Mouse (Mus musculus) myocyte (in vitro differentiated cells): ENCODE measurements around the gene Sec31b. TPM values are rescaled to one million over a fixed set of nuclear protein-coding genes. Genes with fewer than 3 reads are reported as not detected.
A peak's percentile ranks its signal among the peaks of the same experiment; 100 is the strongest.

Experiments used
- H3K27me3 ChIP-seq: one replicate; pipeline ENCODE4 v1.6.1; 2011; ENCODE audit not compliant: control insufficient read depth, insufficient read depth, insufficient read length
- H3K36me3 ChIP-seq: one replicate; pipeline ENCODE4 v1.6.1; 2011; ENCODE audit not compliant: control insufficient read depth, insufficient read depth
- H3K4me2 ChIP-seq: one replicate; pipeline ENCODE4 v1.6.1; 2011; ENCODE audit warnings: low read depth, control low read depth
- H3K4me3 ChIP-seq: one replicate; pipeline ENCODE4 v1.5.1; 2011; ENCODE audit warnings: mild to moderate bottlenecking, control low read depth, moderate library complexity
- H3K79me2 ChIP-seq: one replicate; pipeline ENCODE4 v1.6.1; 2011; ENCODE audit not compliant: control insufficient read depth, insufficient read depth
- H3ac ChIP-seq: one replicate; pipeline ENCODE4 v1.6.1; 2011; ENCODE audit not compliant: control insufficient read depth, insufficient read length
- CEBPB ChIP-seq: IDR thresholded peaks from 2 replicates; pipeline ENCODE4 v1.6.1; 2011; ENCODE audit warnings: mild to moderate bottlenecking, moderate library complexity; ENCODE audit not compliant: poor library complexity, insufficient read depth, severe bottlenecking
- E2F4 ChIP-seq: IDR thresholded peaks from one replicate; pipeline ENCODE4 v1.6.1; 2011; ENCODE audit warnings: mild to moderate bottlenecking, control low read depth, moderate library complexity; ENCODE audit not compliant: insufficient read depth
- MAX ChIP-seq: IDR thresholded peaks from one replicate; pipeline ENCODE4 v1.6.1; 2011; ENCODE audit warnings: low read depth, mild to moderate bottlenecking, control low read depth
- MYOD1 ChIP-seq, 3 experiments: IDR thresholded peaks; one replicate each; pipeline ENCODE4 v1.6.1; 2011; ENCODE audit warnings: control low read depth in 2 of 3, low read depth in 2 of 3, mild to moderate bottlenecking in 2 of 3, moderate library complexity in 1 of 3; ENCODE audit not compliant: insufficient read length in 2 of 3, control insufficient read depth in 1 of 3
- MYOG ChIP-seq, 3 experiments: IDR thresholded peaks; one replicate each; pipeline ENCODE4 v1.6.1; 2011; ENCODE audit warnings: control low read depth in 2 of 3, low read depth in 2 of 3, mild to moderate bottlenecking in 2 of 3; ENCODE audit not compliant: insufficient read length in 2 of 3, control insufficient read depth in 1 of 3, insufficient read depth in 1 of 3
- POLR2A ChIP-seq: IDR thresholded peaks from one replicate; pipeline ENCODE4 v1.6.1; 2011; ENCODE audit warnings: low read depth, mild to moderate bottlenecking, control low read depth, moderate library complexity; ENCODE audit not compliant: insufficient read length
- POLR2AphosphoS2 ChIP-seq: IDR thresholded peaks from one replicate; pipeline ENCODE4 v1.6.1; 2011; ENCODE audit warnings: low read depth, control low read depth; ENCODE audit not compliant: insufficient read length
- REST ChIP-seq: IDR thresholded peaks from one replicate; pipeline ENCODE4 v1.6.1; 2011; ENCODE audit warnings: mild to moderate bottlenecking, control low read depth, moderate library complexity; ENCODE audit not compliant: insufficient read depth, insufficient read length
- SRF ChIP-seq: IDR thresholded peaks from one replicate; pipeline ENCODE4 v1.6.1; 2011; ENCODE audit warnings: low read depth; ENCODE audit not compliant: control insufficient read depth, insufficient read length
- TCF12 ChIP-seq: IDR thresholded peaks from one replicate; pipeline ENCODE4 v1.6.1; 2011; ENCODE audit warnings: mild to moderate bottlenecking, control low read depth; ENCODE audit not compliant: poor library complexity, insufficient read depth, severe bottlenecking
- TCF3 ChIP-seq: IDR thresholded peaks from one replicate; pipeline ENCODE4 v1.6.1; 2011; ENCODE audit warnings: low read depth, control low read depth; ENCODE audit not compliant: insufficient read length
- USF1 ChIP-seq: IDR thresholded peaks from one replicate; pipeline ENCODE4 v1.6.1; 2011; ENCODE audit warnings: low read depth, mild to moderate bottlenecking, control low read depth, moderate library complexity
- polyA plus RNA-seq: library from polyadenylated mRNA; unstranded; fragments of >200 nt; fragmentation: generic; extraction: Trizol; gene quantifications from one replicate; pipeline ENCODE4 v1.2.1, GENCODE M21; 2012; ENCODE audit warnings: missing spikeins

Gene Sec31b
- 0.02 TPM for polyA plus RNA-seq

- Histone ChIP-seq H3K27me3 (no peaks in the 10 kb centered on the region), H3K4me3 (no peak within 1 kb of the TSS), H3ac (no peak within 1 kb of the TSS), H3K79me2 (no peaks in the 10 kb centered on the region), H3K4me2 (peak within 1 kb of the TSS; percentile 48), H3K36me3 (peaks cover 24% of the 10 kb centered on the region)
- TF ChIP-seq CEBPB (no peak), POLR2AphosphoS2 (peak; percentile 28), POLR2A (no peak)
These were observed at the start of gene Sec31b for GRCm38 (mm10) chr19:44545321-44546041. Gene Sec31b (minus strand): TSS chr19:44545864.

DNA sequence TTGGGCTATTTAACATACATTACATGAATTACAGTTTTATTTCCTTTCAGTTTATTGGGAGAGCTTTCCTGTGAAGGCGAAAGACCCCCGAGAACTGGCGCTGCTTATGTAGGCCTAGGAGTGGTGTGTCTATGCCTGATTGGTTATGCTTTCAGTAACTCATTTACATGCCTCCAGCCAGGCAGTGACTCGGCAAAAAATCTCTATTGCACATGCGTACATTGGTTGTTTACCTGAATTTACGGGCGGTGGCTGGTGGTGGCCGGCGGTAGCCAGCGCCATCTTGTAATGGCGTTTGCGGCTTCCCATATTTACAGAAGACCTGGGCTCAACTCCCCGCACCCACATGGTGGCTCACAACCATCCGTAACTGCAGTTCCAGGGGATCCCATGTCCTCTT, 48.5 kb upstream of the Sec31b start:
- no peak for TF ChIP-seq TCF12
- TF ChIP-seq E2F4: no peak
- TF ChIP-seq TCF3: no peak
- Histone ChIP-seq H3K36me3 (no peaks in the 10 kb centered on the region), H3ac (no peak overlapping the region)

GRCm38 (mm10) chr19:44591638-44592037, 46.0 kb upstream of the Sec31b start:
- H3K79me2 ChIP-seq: no peaks in the 10 kb centered on the region
- H3K4me3 ChIP-seq: no peak overlapping the region
- H3ac ChIP-seq: no peak overlapping the region
- no peaks in the 10 kb centered on the region for H3K36me3 ChIP-seq
- no peak overlapping the region for H3K4me2 ChIP-seq
- TF ChIP-seq REST (no peak), POLR2AphosphoS2 (no peak), E2F4 (no peak), CEBPB (no peak), SRF (no peak), MAX (no peak), USF1 (no peak), POLR2A (no peak), TCF12 (no peak), MYOD1 (IDR thresholded peaks at IDR 0.05; ENCODE audit: control insufficient read depth in 1 of 3, insufficient read length in 2 of 3, low read depth in 2 of 3) (no peak), MYOG (IDR thresholded peaks at IDR 0.05; ENCODE audit: control insufficient read depth in 1 of 3, insufficient read depth in 1 of 3, insufficient read length in 2 of 3, low read depth in 2 of 3) (no peak), TCF3 (no peak)
- H3K27me3 ChIP-seq: peaks cover 41% of the 10 kb centered on the region

More for the DNA sequence above, 48.5 kb upstream of the Sec31b start:
- H3K79me2 ChIP-seq: no peaks in the 10 kb centered on the region
- H3K4me3 ChIP-seq: no peak overlapping the region
- no peak overlapping the region for H3K4me2 ChIP-seq
- peaks cover 45% of the 10 kb centered on the region for H3K27me3 ChIP-seq

DNA sequence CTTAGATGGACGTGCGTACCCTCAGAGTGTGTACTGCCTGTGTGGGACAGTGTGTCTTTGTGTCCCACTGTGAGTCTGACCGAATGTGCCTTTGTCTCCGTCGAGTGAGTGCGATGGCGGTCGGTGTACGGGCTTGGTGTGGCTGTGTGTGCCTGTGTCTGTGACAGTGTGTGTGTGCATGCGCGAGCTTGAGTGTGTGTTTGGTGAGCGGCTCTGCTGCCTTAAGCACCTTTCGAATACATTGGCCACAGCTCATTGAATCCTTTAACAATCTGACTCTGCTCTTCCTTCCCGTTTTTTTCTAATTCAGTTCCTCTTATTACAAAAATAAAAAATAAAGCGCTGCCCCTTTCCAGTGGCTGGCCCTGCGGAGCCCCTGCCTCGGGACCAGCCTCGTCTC, 45.3 kb upstream of the Sec31b start:
- H3K79me2 ChIP-seq: no peaks in the 10 kb centered on the region
- H3K27me3 ChIP-seq: peaks cover 41% of the 10 kb centered on the region
- H3ac ChIP-seq: no peak overlapping the region
- H3K4me3 ChIP-seq: no peak overlapping the region
- TF ChIP-seq CEBPB (no peak), POLR2A (no peak), POLR2AphosphoS2 (no peak), REST (no peak), TCF3 (no peak), MYOD1 (IDR thresholded peaks at IDR 0.05; ENCODE audit: control insufficient read depth in 1 of 3, insufficient read length in 2 of 3, low read depth in 2 of 3) (no peak), SRF (no peak), MYOG (IDR thresholded peaks at IDR 0.05; ENCODE audit: control insufficient read depth in 1 of 3, insufficient read depth in 1 of 3, insufficient read length in 2 of 3, low read depth in 2 of 3) (no peak), TCF12 (no peak), MAX (no peak), E2F4 (no peak), USF1 (no peak)
- H3K4me2 ChIP-seq: no peak overlapping the region
- H3K36me3 ChIP-seq: no peaks in the 10 kb centered on the region

DNA sequence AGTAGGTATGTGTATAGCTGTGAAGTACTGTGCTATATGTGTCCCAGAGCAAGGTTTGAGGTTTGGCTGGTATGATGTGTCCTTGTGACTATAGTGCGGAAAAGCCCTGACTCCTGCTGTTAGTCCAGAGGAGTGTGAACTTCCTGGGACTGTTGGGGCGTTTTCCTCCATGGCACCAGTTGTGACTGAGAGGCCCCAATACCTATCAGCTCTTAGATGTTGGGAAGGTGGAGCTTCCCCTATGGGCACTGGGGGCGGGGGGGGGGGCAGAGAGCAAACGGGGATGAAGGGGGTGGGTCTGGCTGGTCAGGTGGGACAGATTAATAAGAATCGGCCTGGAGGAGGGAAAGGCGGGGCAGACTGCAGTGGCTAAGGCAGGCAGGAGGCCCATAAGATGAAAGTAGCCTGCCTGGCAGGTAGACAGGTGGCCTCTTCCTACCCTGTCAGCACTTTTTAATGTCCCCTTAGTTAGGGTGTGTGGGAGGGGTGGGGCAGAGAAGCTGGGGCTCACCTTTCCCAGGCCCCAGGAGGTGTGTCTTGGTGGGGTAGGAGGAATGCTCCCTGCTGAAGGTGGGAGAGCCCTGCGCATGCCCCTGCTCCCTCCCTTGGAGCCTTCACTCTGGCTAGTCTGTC, 44.0 kb upstream of the Sec31b start:
- Histone ChIP-seq H3K36me3 (no peaks in the 10 kb centered on the region), H3K4me2 (no peak overlapping the region), H3K4me3 (no peak overlapping the region), H3ac (no peak overlapping the region), H3K27me3 (peaks cover 46% of the 10 kb centered on the region), H3K79me2 (no peaks in the 10 kb centered on the region)
- TF ChIP-seq USF1: no peak
- no peak for TF ChIP-seq TCF12
- TF ChIP-seq TCF3: no peak
